20 mouse cellular contexts compared by ENCODE assay signal in the genomic region with DNA sequence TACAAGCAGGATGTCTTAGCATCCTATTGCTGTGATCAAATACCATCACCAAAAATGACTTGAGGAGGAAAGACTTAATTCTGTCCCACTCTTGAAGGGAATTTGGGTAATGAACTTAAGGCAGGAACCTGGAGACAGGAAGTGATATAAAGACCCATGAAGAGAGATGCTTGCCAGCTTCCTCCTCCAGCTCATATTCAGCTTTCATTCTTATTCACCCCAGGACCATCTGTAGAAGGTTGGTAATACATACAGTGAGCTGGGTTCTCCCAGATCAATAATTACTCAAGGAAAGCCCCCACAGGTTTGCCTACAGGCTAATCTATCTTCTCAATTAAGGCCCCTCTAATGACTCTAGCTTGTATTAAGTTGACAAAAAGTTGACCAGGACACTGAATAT.
DNase-seq lines count a peak whose midpoint lies in the region; ATAC-seq and TF ChIP-seq lines count a peak whose summit lies in the region.
"Had no signal": no experiment of that assay in that cellular context is flagged by ENCODE, and none has a peak within 500 bp of the region (broad histone marks: within the 10 kb centered on the region; RNA-seq: fewer than 3 reads in every experiment).

No protein-coding gene starts in this region.

- H3K27ac ChIP-seq in CH12.LX (ENCODE audit: insufficient read depth, low read depth): no peak overlapping the region
- H3K27ac ChIP-seq in intestine, embryonic 15.5 days: no peak overlapping the region

- no peak for TF ChIP-seq RAD21 in CH12.LX (IDR thresholded peaks at IDR 0.05; ENCODE audit: low read depth, low read length)

- no peak overlapping the region for H3K4me3 ChIP-seq in CH12.LX (replicated peaks in 1 of 3; ENCODE audit: low read depth in 2 of 3, low read length in 2 of 3, poor library complexity in 1 of 3)
- H3K4me3 ChIP-seq in intestine, embryonic 15.5 days (replicated peaks): no peak overlapping the region

- H3K9me3 ChIP-seq in CH12.LX (replicated peaks; ENCODE audit: low read length): no peaks in the 10 kb centered on the region
- no peaks in the 10 kb centered on the region for H3K9me3 ChIP-seq in intestine, embryonic 15.5 days
- H3K9me3 ChIP-seq: G1E had no signal

- intact Hi-C loops in left cerebral cortex, postnatal 4 days (cut with DNase I): no loop called here

- TF ChIP-seq EP300 in CH12.LX (IDR thresholded peaks at IDR 0.05; ENCODE audit: low read length): peak; percentile 99

- H3K4me1 ChIP-seq in CH12.LX (ENCODE audit: control insufficient read depth in 1 of 2, insufficient read depth in 2 of 2): peaks cover 0 to 46% of the 10 kb centered on the region in 2 experiments; a peak in 3 of 4 replicates
- H3K4me1 ChIP-seq in intestine, embryonic 15.5 days (replicated peaks): no peaks in the 10 kb centered on the region

- no peaks in the 10 kb centered on the region for H3K79me2 ChIP-seq in CH12.LX (replicated peaks; ENCODE audit: control insufficient read depth, extremely low read depth, insufficient read depth, poor library complexity, severe bottlenecking)

- TF ChIP-seq POLR2A in CH12.LX (IDR thresholded peaks at IDR 0.05; ENCODE audit: low read depth, low read length): no peak

- no peak for TF ChIP-seq CTCF in CH12.LX (conservative IDR thresholded peaks at IDR 0.05 in 1 of 2, IDR thresholded peaks at IDR 0.05 in 1 of 2; ENCODE audit: low read depth in 2 of 2, low read length in 2 of 2)

- dilution Hi-C loops in CH12.LX (cut with MboI; ENCODE audit: extremely low pct_ligation_motif_present, extremely low pct_unique_long_range_greater_than_20kb, low sequenced_read_pairs): no loop called here

- no peak overlapping the region for H3K9ac ChIP-seq in CH12.LX (ENCODE audit: insufficient read depth, low read depth)
- H3K9ac ChIP-seq in intestine, embryonic 15.5 days: no peak overlapping the region

- no peak overlapping the region for H3K4me2 ChIP-seq in CH12.LX (ENCODE audit: insufficient read depth, low read depth, poor library complexity, severe bottlenecking)
- H3K4me2 ChIP-seq in intestine, embryonic 15.5 days (replicated peaks): no peak overlapping the region

- peak; percentile 9 for DNase-seq in A20 (ENCODE audit: low read depth, low spot score)
- DNase-seq in CH12.LX (ENCODE audit: extremely low read depth): peak; percentile 71
- DNase-seq in left cerebral cortex, postnatal 4 days: no peak
- DNase-seq: adrenal gland, adult 2 months; adrenal gland, adult 8-10 months; adrenal gland, postnatal 10 days; adrenal gland, postnatal 14 days; adrenal gland, postnatal 25 days; adrenal gland, postnatal 36 days; B cell, adult 2 months; cerebellum, adult 11 months; cerebellum, adult 11-12 months; cerebellum, adult 18-20 months; cerebellum, adult 2 months; cerebellum, adult 8-10 months had no signal

- in situ Hi-C loops in CH12.LX (cut with MboI; ENCODE audit: low pct_ligation_motif_present, low pct_unique_long_range_greater_than_20kb, low sequenced_read_pairs): no loop called here

- no peak for ATAC-seq in intestine, embryonic 15.5 days
- ATAC-seq: activated CD4-positive, CD25-positive, alpha-beta regulatory T cell, adult 4 months; CD4-positive, CD25-positive, alpha-beta regulatory T cell, adult 4 months; Patski had no signal

- no peaks in the 10 kb centered on the region for H3K36me3 ChIP-seq in CH12.LX (replicated peaks in 1 of 2; ENCODE audit: control insufficient read depth in 1 of 2, insufficient read depth in 1 of 2, low read length in 1 of 2)
- no peaks in the 10 kb centered on the region for H3K36me3 ChIP-seq in intestine, embryonic 15.5 days
- H3K36me3 ChIP-seq: G1E had no signal

- no peaks in the 10 kb centered on the region for H3K27me3 ChIP-seq in CH12.LX (replicated peaks)
- no peaks in the 10 kb centered on the region for H3K27me3 ChIP-seq in intestine, embryonic 15.5 days (replicated peaks)
- H3K27me3 ChIP-seq: Patski had no signal

TF ChIP-seq in CH12.LX, 34 proteins besides CTCF, POLR2A, EP300 and RAD21:
- TF ChIP-seq RCOR1 (conservative IDR thresholded peaks at IDR 0.05; ENCODE audit: low read depth, low read length) (peak; percentile 96), PAX5 (IDR thresholded peaks at IDR 0.05; ENCODE audit: low read length) (no peak), TBP (conservative IDR thresholded peaks at IDR 0.05; ENCODE audit: low read depth, low read length) (no peak), NELFE (IDR thresholded peaks at IDR 0.05; ENCODE audit: low read depth, low read length) (no peak), SIN3A (IDR thresholded peaks at IDR 0.05; ENCODE audit: low read length) (no peak), GABPA (IDR thresholded peaks at IDR 0.05; ENCODE audit: insufficient replicate concordance, low read depth, low read length) (no peak), BHLHE40 (IDR thresholded peaks at IDR 0.05; ENCODE audit: low read depth, low read length) (peak; percentile 58), MEF2A (IDR thresholded peaks at IDR 0.05; ENCODE audit: borderline replicate concordance, low read depth, low read length) (peak; percentile 71; the same call in 1 of the 2 replicates), CHD2 (IDR thresholded peaks at IDR 0.05; ENCODE audit: low read length) (peak; percentile 63), USF2 (conservative IDR thresholded peaks at IDR 0.05; ENCODE audit: low read depth, low read length) (no peak), ZC3H11A (IDR thresholded peaks at IDR 0.05; ENCODE audit: low read depth, low read length) (no peak), MAFK (IDR thresholded peaks at IDR 0.05; ENCODE audit: insufficient replicate concordance, low read length) (peak; percentile 50; the same call in 1 of the 2 replicates), ZKSCAN1 (IDR thresholded peaks at IDR 0.05; ENCODE audit: borderline replicate concordance, low read depth, low read length) (no peak), SMC3 (IDR thresholded peaks at IDR 0.05; ENCODE audit: low read depth, low read length) (no peak), JUN (IDR thresholded peaks at IDR 0.05; ENCODE audit: insufficient read depth, low read depth, low read length) (peak; percentile 82), ELF1 (IDR thresholded peaks at IDR 0.05; ENCODE audit: low read depth, low read length) (no peak), MAX (IDR thresholded peaks at IDR 0.05; ENCODE audit: low read length) (no peak), MYC (IDR thresholded peaks at IDR 0.05; ENCODE audit: low read depth, low read length) (0 out of 2 replicates have a peak, but pooled peaks have one; percentile 24), HCFC1 (IDR thresholded peaks at IDR 0.05; ENCODE audit: low read depth, low read length) (0 out of 2 replicates have a peak, but pooled peaks have one; percentile 16), ZNF384 (IDR thresholded peaks at IDR 0.05; ENCODE audit: low read depth, low read length) (no peak), ETS1 (conservative IDR thresholded peaks at IDR 0.05; ENCODE audit: low read depth, low read length) (peak; percentile 68), KAT2A (IDR thresholded peaks at IDR 0.05; ENCODE audit: insufficient replicate concordance, low read length) (no peak), USF1 (IDR thresholded peaks at IDR 0.05; ENCODE audit: low read depth, low read length) (no peak), ZMIZ1 (IDR thresholded peaks at IDR 0.05; ENCODE audit: low read depth, low read length) (no peak), E2F4 (IDR thresholded peaks at IDR 0.05; ENCODE audit: insufficient replicate concordance, low read depth, low read length) (no peak), TCF12 (IDR thresholded peaks at IDR 0.05; ENCODE audit: low read depth, low read length) (peak; percentile 83), IRF4 (IDR thresholded peaks at IDR 0.05; ENCODE audit: low read depth, low read length) (peak; percentile 97), UBTF (IDR thresholded peaks at IDR 0.05; ENCODE audit: low read depth, low read length) (no peak), CHD1 (IDR thresholded peaks at IDR 0.05; ENCODE audit: low read depth, low read length) (no peak), JUND (conservative IDR thresholded peaks at IDR 0.05; ENCODE audit: low read depth, low read length) (peak; percentile 97), POLR2AphosphoS2 (IDR thresholded peaks at IDR 0.05; ENCODE audit: low read depth, low read length) (no peak), MXI1 (IDR thresholded peaks at IDR 0.05; ENCODE audit: low read depth, low read length) (no peak), MAZ (IDR thresholded peaks at IDR 0.05; ENCODE audit: low read depth, low read length) (no peak), NRF1 (IDR thresholded peaks at IDR 0.05; ENCODE audit: low read depth, low read length) (no peak)
